Mouse (Mus musculus): ENCODE results near the gene Dock3. TPM values are rescaled to one million over a fixed set of nuclear protein-coding genes. Genes with fewer than 3 reads are reported as not detected.
A peak's percentile ranks its signal among the peaks of the same experiment; 100 is the strongest.

Gene Dock3
- total RNA-seq, 2 experiments from 2014 or later, result 7.1 to 7.4 TPM

GRCm38 (mm10) chr9:106889321-106889720 is 342.4 kb downstream of the Dock3 start:
- DNase-seq (ENCODE audit: low spot score in 2 of 2), result no peak

GRCm38 (mm10) chr9:106888346-106888745 is 343.4 kb downstream of the Dock3 start:
- no peak for DNase-seq (ENCODE audit: low spot score in 2 of 2)

GRCm38 (mm10) chr9:106886828-106887702 is 344.6 kb downstream of the Dock3 start, which contains the start of gene Rbm15b:
Gene Rbm15b, minus strand, starts transcription at chr9:106887428.
- peak; percentile 94 for DNase-seq (ENCODE audit: low spot score in 2 of 2)

- DNase-seq (ENCODE audit: low spot score in 2 of 2), result no peak
Measured at GRCm38 (mm10) chr9:106885901-106886731, 345.6 kb downstream of the Dock3 start.

- DNase-seq (ENCODE audit: low spot score in 2 of 2), result no peak
Measured at GRCm38 (mm10) chr9:106884996-106885900, 346.5 kb downstream of the Dock3 start.

- DNase-seq (ENCODE audit: low spot score in 2 of 2), result no peak
Measured at GRCm38 (mm10) chr9:106884306-106884705, 347.4 kb downstream of the Dock3 start.

GRCm38 (mm10) chr9:106883085-106883484 is 348.6 kb downstream of the Dock3 start:
- DNase-seq (ENCODE audit: low spot score in 2 of 2), result no peak

GRCm38 (mm10) chr9:106882176-106882575 is 349.5 kb downstream of the Dock3 start:
- DNase-seq (ENCODE audit: low spot score in 2 of 2), result no peak

GRCm38 (mm10) chr9:106881071-106881755 is 350.5 kb downstream of the Dock3 start:
- no peak for DNase-seq (ENCODE audit: low spot score in 2 of 2)

GRCm38 (mm10) chr9:106879471-106879870 is 352.2 kb downstream of the Dock3 start:
- DNase-seq (ENCODE audit: low spot score in 2 of 2), result no peak

- no peak for DNase-seq (ENCODE audit: low spot score in 2 of 2)
Measured at GRCm38 (mm10) chr9:106876666-106877065, 355.0 kb downstream of the Dock3 start.

GRCm38 (mm10) chr9:106874216-106874615 is 357.5 kb downstream of the Dock3 start:
- no peak for DNase-seq (ENCODE audit: low spot score in 2 of 2)

GRCm38 (mm10) chr9:106858036-106858435 is 373.7 kb downstream of the Dock3 start:
- no peak for DNase-seq (ENCODE audit: low spot score in 2 of 2)

GRCm38 (mm10) chr9:106856664-106857063 is 375.0 kb downstream of the Dock3 start:
- DNase-seq (ENCODE audit: low spot score in 2 of 2), result no peak

Small RNAs within 50 kb of the gene (microRNA-seq; reads per million reads assigned to microRNA genes)
- not detected for gene Gm22238

Other genes starting within 250 kb of the Dock3 start
- gene Mapkapk3, start 58.0 kb upstream of the Dock3 start, total RNA-seq (2021), result 10 to 100 TPM; 24.6 to 27.3 TPM
- gene Cish, start 64.1 kb upstream of the Dock3 start, total RNA-seq (2021), result 10 to 100 TPM; 17.8 to 22.5 TPM
- 10 to 100 TPM; 19.5 to 23.7 TPM for gene Hemk1, start 106.4 kb upstream of the Dock3 start, total RNA-seq (2021)
- 1 to 10 TPM; 4.2 to 4.3 TPM for gene 6430571L13Rik, start 108.7 kb upstream of the Dock3 start, total RNA-seq (2021)
- gene Cacna2d2, start 167.7 kb upstream of the Dock3 start, total RNA-seq (2021), result 10 to 100 TPM; 10.1 to 10.9 TPM